Mouse (Mus musculus): ENCODE measurements around the gene Gm21885. TPM values are rescaled to one million over a fixed set of nuclear protein-coding genes. Genes with fewer than 3 reads are reported as not detected.

Gm21885 gene
- polyA plus RNA-seq, 1 experiment from 2014 or later, result 0.34 TPM

DNA sequence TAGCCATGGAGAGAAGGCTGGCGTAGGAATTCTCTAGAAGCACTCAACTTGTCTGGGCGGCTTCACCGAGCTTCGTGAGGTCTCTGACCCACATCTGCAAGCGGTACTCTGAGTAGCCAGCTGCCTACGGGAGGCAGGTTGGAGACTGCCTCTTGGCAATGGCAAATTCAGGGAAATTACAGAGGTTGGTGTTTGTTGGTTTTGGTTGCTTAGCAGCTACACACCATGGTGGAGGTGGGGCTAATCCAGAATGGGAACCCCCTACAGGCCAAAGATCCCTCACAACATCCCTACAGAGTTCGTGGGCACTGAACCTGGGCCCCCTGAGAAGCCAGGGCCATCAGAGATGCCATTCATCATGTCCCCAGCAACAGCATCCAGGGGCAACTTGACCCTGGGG is 6.4 kb upstream of the Gm21885 start:
- no peak overlapping the region for H3K4me3 ChIP-seq (ENCODE audit: low read depth, low read length)
- no peak overlapping the region for H3K27ac ChIP-seq (ENCODE audit: low read depth, low read length)
- H3K27me3 ChIP-seq (ENCODE audit: control insufficient read depth, insufficient read depth, low read length), result no peaks in the 10 kb centered on the region
- H3K9ac ChIP-seq (ENCODE audit: low read length), result no peak overlapping the region
- ATAC-seq (ENCODE audit: low FRiP score), result no peak
- no peaks in the 10 kb centered on the region for H3K36me3 ChIP-seq (ENCODE audit: control insufficient read depth, insufficient read depth, low read length)
- 84% methylated on average over 7 of the region's 7 CpGs for WGBS
- no peaks in the 10 kb centered on the region for H3K9me3 ChIP-seq (ENCODE audit: control insufficient read depth, low read length)
- H3K4me2 ChIP-seq, result no peak overlapping the region
- peaks cover 2% of the 10 kb centered on the region for H3K4me1 ChIP-seq (ENCODE audit: control insufficient read depth, insufficient read depth, low read length)
- no peak for DNase-seq (ENCODE audit: low spot score, missing footprints)

DNA sequence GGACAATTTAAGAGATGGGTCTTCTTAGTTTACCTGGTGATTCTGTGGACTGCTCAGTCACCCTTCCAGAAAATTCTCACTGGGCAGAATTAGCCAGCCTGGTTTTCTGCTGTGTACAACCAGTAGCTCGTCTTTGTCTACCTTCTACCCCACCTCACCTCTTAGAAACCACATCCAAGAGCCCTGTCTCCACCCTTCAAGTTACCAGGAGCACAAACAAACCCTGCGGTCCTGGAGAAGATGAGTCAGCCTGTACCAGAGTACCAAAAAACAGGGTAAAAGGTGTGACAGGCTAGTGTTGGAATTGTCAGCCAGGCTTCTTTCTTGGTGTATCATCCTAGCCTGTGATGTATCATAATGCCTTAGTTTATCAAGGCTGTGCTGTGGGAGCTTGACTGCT is 6.0 kb upstream of the Gm21885 start:
- Histone ChIP-seq H3K9ac (ENCODE audit: low read length) (no peak overlapping the region), H3K4me3 (ENCODE audit: low read depth, low read length) (no peak overlapping the region), H3K4me2 (no peak overlapping the region), H3K36me3 (ENCODE audit: control insufficient read depth, insufficient read depth, low read length) (no peaks in the 10 kb centered on the region), H3K27ac (ENCODE audit: low read depth, low read length) (no peak overlapping the region), H3K27me3 (ENCODE audit: control insufficient read depth, insufficient read depth, low read length) (no peaks in the 10 kb centered on the region), H3K4me1 (ENCODE audit: control insufficient read depth, insufficient read depth, low read length) (peaks cover 2% of the 10 kb centered on the region), H3K9me3 (ENCODE audit: control insufficient read depth, low read length) (no peaks in the 10 kb centered on the region)
- DNase-seq (ENCODE audit: low spot score, missing footprints) (no peak), ATAC-seq (ENCODE audit: low FRiP score) (no peak)
- WGBS, result 92% methylated on average over 2 of the region's 2 CpGs

DNA sequence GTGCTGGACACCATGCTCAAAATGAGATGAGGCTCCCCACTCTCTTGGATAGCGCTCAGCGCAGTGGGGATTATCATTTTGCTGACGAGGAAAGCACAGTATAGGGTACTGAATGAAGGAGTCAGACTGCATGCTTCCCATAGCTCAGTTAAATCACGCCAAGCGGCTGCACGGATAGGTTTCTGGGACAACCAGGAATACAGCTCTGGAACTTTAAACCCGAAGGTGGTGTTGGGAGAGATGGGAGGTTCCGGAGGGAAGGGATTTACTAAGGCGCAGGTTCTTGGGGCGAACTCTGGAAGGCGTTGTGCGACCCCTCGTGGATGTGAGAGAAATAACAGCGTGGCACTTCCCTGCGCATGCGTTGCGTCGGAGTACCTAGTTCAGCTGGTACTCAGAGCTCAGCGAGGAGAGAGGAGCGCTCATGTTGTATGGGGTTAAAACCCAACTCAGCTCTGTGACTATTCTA is 4.8 kb upstream of the Gm21885 start:
- no peaks in the 10 kb centered on the region for H3K27me3 ChIP-seq (ENCODE audit: control insufficient read depth, insufficient read depth, low read length)

DNA sequence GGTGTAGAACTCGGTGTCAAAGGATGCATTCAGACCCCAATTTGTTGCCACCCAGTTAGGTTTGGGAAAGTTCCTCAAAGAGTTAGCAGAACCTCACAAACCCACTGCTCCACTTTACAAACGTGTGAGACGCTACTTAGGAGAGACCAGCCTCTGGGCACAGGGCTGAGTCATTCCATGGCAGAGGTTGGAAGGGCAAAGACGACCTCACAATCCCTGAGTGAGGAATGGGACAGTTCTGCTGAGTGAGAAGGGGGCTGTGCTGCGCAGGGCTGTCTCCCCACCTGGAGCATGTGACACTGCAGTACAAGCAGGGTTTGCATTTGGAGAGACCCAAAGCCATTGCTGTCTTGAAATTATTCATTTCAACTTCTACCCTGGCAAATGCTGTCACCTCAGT is 618 bp downstream of the Gm21885 start:
- WGBS, result 70% methylated on average over 5 of the region's 5 CpGs
- no peak overlapping the region for H3K4me2 ChIP-seq
- ATAC-seq (ENCODE audit: low FRiP score), result no peak
- H3K9ac ChIP-seq (ENCODE audit: low read length), result no peak overlapping the region
- no peaks in the 10 kb centered on the region for H3K9me3 ChIP-seq (ENCODE audit: control insufficient read depth, low read length)
- peaks cover 12% of the 10 kb centered on the region; the same call in 1 of the 2 replicates for H3K36me3 ChIP-seq (ENCODE audit: control insufficient read depth, insufficient read depth, low read length)
- H3K4me3 ChIP-seq (ENCODE audit: low read depth, low read length), result no peak overlapping the region
- H3K27ac ChIP-seq (ENCODE audit: low read depth, low read length), result no peak overlapping the region
- DNase-seq (ENCODE audit: low spot score, missing footprints), result no peak
- no peaks in the 10 kb centered on the region for H3K4me1 ChIP-seq (ENCODE audit: control insufficient read depth, insufficient read depth, low read length)
- H3K27me3 ChIP-seq (ENCODE audit: control insufficient read depth, insufficient read depth, low read length), result no peaks in the 10 kb centered on the region

More for the DNA sequence above, 4.8 kb upstream of the Gm21885 start:
- Histone ChIP-seq H3K4me3 (ENCODE audit: low read depth, low read length) (peak overlapping the region; percentile 6; the same call in 1 of the 2 replicates), H3K4me1 (ENCODE audit: control insufficient read depth, insufficient read depth, low read length) (peaks cover 2% of the 10 kb centered on the region), H3K4me2 (peak overlapping the region; percentile 45), H3K9ac (ENCODE audit: low read length) (peak overlapping the region; percentile 52), H3K27ac (ENCODE audit: low read depth, low read length) (no peak overlapping the region), H3K36me3 (ENCODE audit: control insufficient read depth, insufficient read depth, low read length) (no peaks in the 10 kb centered on the region), H3K9me3 (ENCODE audit: control insufficient read depth, low read length) (no peaks in the 10 kb centered on the region)
- ATAC-seq (ENCODE audit: low FRiP score), result peak; percentile 71
- DNase-seq (ENCODE audit: low spot score, missing footprints), result peak; percentile 99
- 5% methylated on average over 20 of the region's 20 CpGs for WGBS

DNA sequence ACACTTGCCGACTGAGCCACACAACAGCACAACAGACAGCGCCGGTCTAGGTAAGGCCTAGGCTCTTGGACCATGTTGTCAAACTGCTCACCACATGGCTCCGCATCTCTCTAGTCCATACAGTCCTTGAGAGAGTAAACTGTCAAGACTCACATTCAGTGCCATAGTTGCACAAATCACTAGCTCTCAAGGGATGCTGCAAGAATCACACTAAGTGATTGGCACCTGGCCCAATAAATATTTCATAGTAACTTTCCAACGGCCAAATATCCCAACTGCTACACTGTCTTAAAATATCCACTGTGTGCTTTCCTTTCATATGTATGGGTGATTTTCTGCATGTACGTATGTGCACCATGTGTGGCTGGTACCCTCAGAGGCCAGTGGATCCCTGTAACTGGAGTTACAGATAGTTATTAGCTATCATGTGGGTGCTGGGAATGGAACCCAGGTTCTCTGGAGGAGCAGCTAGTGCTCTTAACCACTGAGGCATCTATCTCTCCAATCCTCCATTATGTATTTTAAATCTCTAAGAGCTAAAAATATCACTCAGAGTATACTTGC is 1.9 kb downstream of the Gm21885 start:
- Histone ChIP-seq H3K27me3 (ENCODE audit: control insufficient read depth, insufficient read depth, low read length) (no peaks in the 10 kb centered on the region), H3K9ac (ENCODE audit: low read length) (no peak overlapping the region), H3K4me3 (ENCODE audit: low read depth, low read length) (no peak overlapping the region), H3K36me3 (ENCODE audit: control insufficient read depth, insufficient read depth, low read length) (peaks cover 15% of the 10 kb centered on the region; the same call in 1 of the 2 replicates), H3K27ac (ENCODE audit: low read depth, low read length) (no peak overlapping the region), H3K4me1 (ENCODE audit: control insufficient read depth, insufficient read depth, low read length) (no peaks in the 10 kb centered on the region), H3K9me3 (ENCODE audit: control insufficient read depth, low read length) (no peaks in the 10 kb centered on the region), H3K4me2 (no peak overlapping the region)
- DNase-seq (ENCODE audit: low spot score, missing footprints), result no peak
- no peak for ATAC-seq (ENCODE audit: low FRiP score)
- 97% methylated on average over 6 of the region's 6 CpGs for WGBS

DNA sequence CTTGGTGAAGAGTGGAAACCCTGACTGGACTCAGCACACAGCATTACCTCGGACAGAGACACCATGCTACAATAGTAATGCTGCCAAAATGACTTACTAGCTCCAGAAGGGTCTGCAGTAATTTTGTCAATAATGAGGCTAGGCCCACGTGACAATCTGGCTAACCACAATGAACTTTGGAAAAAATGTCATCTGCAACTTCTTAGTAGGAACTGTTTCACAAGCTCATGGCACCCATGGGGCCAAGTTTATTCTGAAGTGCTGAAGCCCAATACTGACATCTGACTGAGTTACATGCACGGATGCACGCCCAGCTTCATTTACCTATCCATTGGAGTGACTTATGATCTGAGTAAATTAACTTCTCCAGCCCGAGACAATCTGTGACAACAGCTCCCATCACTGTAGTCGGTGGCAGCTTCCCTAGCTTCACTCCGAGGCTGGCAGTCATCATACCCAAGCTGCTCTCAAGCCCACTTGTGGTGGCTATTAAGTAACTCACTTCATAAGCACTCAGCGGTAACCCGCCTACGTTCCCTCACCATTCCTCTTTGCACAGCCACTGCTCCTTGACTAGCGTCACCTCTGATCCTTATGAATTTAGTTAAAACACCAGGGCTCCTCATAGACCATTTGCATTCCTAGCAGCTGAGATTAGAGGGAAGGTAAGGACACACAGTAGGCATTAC is 4.4 kb downstream of the Gm21885 start:
- Histone ChIP-seq H3K9me3 (ENCODE audit: control insufficient read depth, low read length) (no peaks in the 10 kb centered on the region), H3K4me1 (ENCODE audit: control insufficient read depth, insufficient read depth, low read length) (no peaks in the 10 kb centered on the region), H3K27ac (ENCODE audit: low read depth, low read length) (no peak overlapping the region), H3K27me3 (ENCODE audit: control insufficient read depth, insufficient read depth, low read length) (no peaks in the 10 kb centered on the region), H3K9ac (ENCODE audit: low read length) (no peak overlapping the region), H3K4me3 (ENCODE audit: low read depth, low read length) (no peak overlapping the region), H3K4me2 (no peak overlapping the region), H3K36me3 (ENCODE audit: control insufficient read depth, insufficient read depth, low read length) (peaks cover 23% of the 10 kb centered on the region; the same call in 1 of the 2 replicates)
- WGBS, result 94% methylated on average over 11 of the region's 11 CpGs
- ATAC-seq (ENCODE audit: low FRiP score) (no peak), DNase-seq (ENCODE audit: low spot score, missing footprints) (peak; percentile 81)

DNA sequence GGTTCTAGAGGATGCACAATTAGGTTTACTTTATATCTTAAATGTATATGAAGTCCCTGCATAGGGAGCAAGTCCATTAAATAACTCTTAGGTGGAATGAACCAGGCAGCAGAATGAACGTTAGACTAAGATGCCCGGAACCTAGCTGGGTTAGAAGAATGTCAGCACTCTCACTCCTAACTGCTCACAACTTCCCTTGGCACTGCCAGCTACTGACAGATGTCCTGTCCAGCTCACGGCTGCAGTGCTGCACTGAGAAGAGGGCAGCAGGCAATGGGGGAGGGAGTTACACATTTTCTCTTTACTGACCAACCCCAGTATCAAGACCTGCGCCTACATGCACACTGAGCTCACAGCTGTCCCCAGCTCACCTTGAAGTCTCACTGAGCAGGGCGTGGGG is 5.4 kb downstream of the Gm21885 start:
- Histone ChIP-seq H3K27me3 (ENCODE audit: control insufficient read depth, insufficient read depth, low read length) (no peaks in the 10 kb centered on the region), H3K9me3 (ENCODE audit: control insufficient read depth, low read length) (no peaks in the 10 kb centered on the region), H3K4me3 (ENCODE audit: low read depth, low read length) (no peak overlapping the region), H3K27ac (ENCODE audit: low read depth, low read length) (no peak overlapping the region), H3K4me1 (ENCODE audit: control insufficient read depth, insufficient read depth, low read length) (no peaks in the 10 kb centered on the region), H3K4me2 (no peak overlapping the region), H3K36me3 (ENCODE audit: control insufficient read depth, insufficient read depth, low read length) (peaks cover 24% of the 10 kb centered on the region), H3K9ac (ENCODE audit: low read length) (no peak overlapping the region)
- ATAC-seq (ENCODE audit: low FRiP score) (no peak), DNase-seq (ENCODE audit: low spot score, missing footprints) (peak; percentile 69)
- 94% methylated on average over 5 of the region's 5 CpGs for WGBS

DNA sequence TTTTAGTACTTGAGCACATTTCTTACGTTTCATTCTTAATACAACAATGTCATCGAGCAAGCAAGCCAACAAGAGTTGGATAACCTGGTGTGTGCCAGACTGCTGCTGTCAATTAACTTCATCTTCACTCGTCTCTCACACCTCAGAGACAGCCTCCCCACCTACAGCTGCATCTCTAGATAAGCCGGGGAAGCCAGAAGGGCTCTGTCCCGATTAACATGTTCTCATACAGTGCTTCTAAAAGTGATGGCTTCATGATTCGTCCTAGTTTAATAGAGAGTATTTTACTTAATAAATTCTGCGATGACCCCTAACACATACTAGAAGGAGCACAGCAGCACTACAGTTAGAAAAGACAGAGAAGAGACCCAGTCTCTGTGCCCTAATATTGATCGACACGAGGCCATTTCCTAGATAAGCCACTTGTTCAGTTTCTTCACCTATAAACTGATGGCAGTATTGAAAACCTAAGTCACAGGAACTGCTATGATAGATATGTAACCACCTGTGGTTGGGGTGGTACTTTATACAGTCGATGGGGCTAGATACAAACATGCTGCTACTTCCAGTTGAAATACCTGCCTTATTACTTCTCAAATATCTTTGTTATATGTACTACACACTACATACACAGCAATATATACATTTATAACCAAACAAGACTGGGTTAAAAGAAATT is 8.5 kb downstream of the Gm21885 start:
- Histone ChIP-seq H3K4me1 (ENCODE audit: control insufficient read depth, insufficient read depth, low read length) (no peaks in the 10 kb centered on the region), H3K27ac (ENCODE audit: low read depth, low read length) (no peak overlapping the region), H3K9me3 (ENCODE audit: control insufficient read depth, low read length) (no peaks in the 10 kb centered on the region), H3K27me3 (ENCODE audit: control insufficient read depth, insufficient read depth, low read length) (no peaks in the 10 kb centered on the region), H3K9ac (ENCODE audit: low read length) (no peak overlapping the region), H3K4me2 (no peak overlapping the region), H3K36me3 (ENCODE audit: control insufficient read depth, insufficient read depth, low read length) (peaks cover 25% of the 10 kb centered on the region), H3K4me3 (ENCODE audit: low read depth, low read length) (no peak overlapping the region)
- no peak for DNase-seq (ENCODE audit: low spot score, missing footprints)
- 94% methylated on average over 10 of the region's 10 CpGs for WGBS
- ATAC-seq (ENCODE audit: low FRiP score), result no peak

Data from midbrain, embryonic 11.5 days (tissue).